Mouse (Mus musculus) heart, adult 2 months (tissue): ENCODE results near the gene Gpn2. TPM values are rescaled to one million over a fixed set of nuclear protein-coding genes. Genes with fewer than 3 reads are reported as not detected.

ENCODE experiments used
- DNase-seq, 2 experiments: peaks; one replicate each; pipeline ENCODE4 v3.0.0; 2021
- H3K27ac ChIP-seq: fragments of 200-600 bp; 2 replicates; pipeline ENCODE4 v1.8.1; 2022
- H3K27me3 ChIP-seq: fragments of 200-500 bp; 2 replicates; pipeline ENCODE4 v1.6.1; 2012; ENCODE audit warnings: mild to moderate bottlenecking, low read length, inconsistent platforms, mixed read lengths; ENCODE audit not compliant: control insufficient read depth, insufficient read depth
- H3K36me3 ChIP-seq: fragments of 200-500 bp; 2 replicates; pipeline ENCODE4 v1.6.1; 2012; ENCODE audit warnings: low read length, inconsistent platforms; ENCODE audit not compliant: control insufficient read depth, insufficient read depth
- H3K4me1 ChIP-seq: fragments of 200-500 bp; 2 replicates; pipeline ENCODE4 v1.6.1; 2011; ENCODE audit warnings: low read length; ENCODE audit not compliant: control insufficient read depth, insufficient read depth
- H3K4me3 ChIP-seq: fragments of 200-600 bp; 2 replicates; pipeline ENCODE4 v1.8.1; 2022
- H3K79me2 ChIP-seq: fragments of 200-500 bp; replicated peaks from 2 replicates; pipeline ENCODE4 v1.6.1; 2012; ENCODE audit warnings: mild to moderate bottlenecking, inconsistent platforms, low read length, moderate library complexity, mixed read lengths; ENCODE audit not compliant: control insufficient read depth, insufficient read depth
- H3K9ac ChIP-seq: fragments of 200-500 bp; 2 replicates; pipeline ENCODE4 v1.6.1; 2012; ENCODE audit warnings: low read depth, mild to moderate bottlenecking, control low read depth, inconsistent platforms, low read length, mixed read lengths
- CTCF ChIP-seq: fragments of 200-600 bp; IDR thresholded peaks from 2 replicates; pipeline ENCODE4 v1.8.1; 2022; ENCODE audit warnings: antibody characterized with exemption, mild to moderate bottlenecking, moderate library complexity
- EP300 ChIP-seq: fragments of 200-500 bp; IDR thresholded peaks from 2 replicates; pipeline ENCODE4 v1.6.1; 2011; ENCODE audit warnings: low read depth, low read length, control low read depth; ENCODE audit not compliant: insufficient read depth
- POLR2A ChIP-seq: fragments of 200-500 bp; IDR thresholded peaks from 2 replicates; pipeline ENCODE4 v1.6.1; 2011; ENCODE audit warnings: mild to moderate bottlenecking, low read depth, low read length, control low read depth; ENCODE audit not compliant: insufficient read depth
- WGBS: fragments of 180-500 bp; shearing (Covaris S2); methylation state at CpG from one replicate; pipeline ENCODE4 v1.1.7; 2018; 5-methylcytosine and 5-hydroxymethylcytosine counted together
- intact Hi-C: fragments of 180-260 bp; cut with DNase I; formaldehyde crosslinking; loops from one replicate; pipeline ENCODE4 v1.15.1; 2025
- polyA plus RNA-seq: library from polyadenylated mRNA; depleted of rRNA; stranded (reverse); fragments of >200 nt; gene quantifications from 2 replicates; pipeline ENCODE4 v1.2.3, GENCODE M21; 2012
- total RNA-seq, 2 experiments: library from RNA; stranded (reverse); gene quantifications; 2 replicates each; pipeline ENCODE4 v1.2.3; 2021

Gpn2 gene
- total and polyA plus RNA-seq, 3 experiments, result 6.8 to 12.1 (median 7.3) TPM

DNA sequence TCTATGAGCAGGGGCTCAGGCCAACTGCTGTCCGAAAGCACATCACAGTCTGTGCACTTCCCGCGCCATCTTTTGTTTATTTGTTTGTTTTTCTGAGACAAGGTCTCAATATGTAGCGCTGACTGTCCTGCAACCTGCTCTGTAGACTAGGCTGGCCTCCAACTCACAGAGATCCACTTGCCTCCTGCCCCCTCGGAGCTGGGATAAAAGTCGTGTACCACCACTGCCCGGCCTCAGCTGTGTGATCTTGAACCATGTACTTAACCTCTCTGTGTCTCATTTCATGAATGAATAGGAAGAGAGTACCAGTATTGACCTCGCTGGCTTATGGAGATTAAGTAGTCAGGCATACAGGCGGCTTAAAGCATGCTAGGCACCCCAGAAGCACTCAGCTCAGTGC lies 42.5 kb downstream of the Gpn2 start:
- Histone ChIP-seq H3K4me1 (peaks cover 28% of the 10 kb centered on the region), H3K79me2 (peaks cover 7% of the 10 kb centered on the region), H3K4me3 (no peak overlapping the region), H3K36me3 (peaks cover 8% of the 10 kb centered on the region), H3K27ac (peak overlapping the region; percentile 96), H3K27me3 (no peaks in the 10 kb centered on the region), H3K9ac (no peak overlapping the region)
- TF ChIP-seq CTCF, result no peak
- no peak for TF ChIP-seq EP300
- TF ChIP-seq POLR2A, result no peak
- intact Hi-C loops, result no loop called here
- no peak for DNase-seq
- 86% methylated on average over 9 of the region's 9 CpGs for WGBS

DNA sequence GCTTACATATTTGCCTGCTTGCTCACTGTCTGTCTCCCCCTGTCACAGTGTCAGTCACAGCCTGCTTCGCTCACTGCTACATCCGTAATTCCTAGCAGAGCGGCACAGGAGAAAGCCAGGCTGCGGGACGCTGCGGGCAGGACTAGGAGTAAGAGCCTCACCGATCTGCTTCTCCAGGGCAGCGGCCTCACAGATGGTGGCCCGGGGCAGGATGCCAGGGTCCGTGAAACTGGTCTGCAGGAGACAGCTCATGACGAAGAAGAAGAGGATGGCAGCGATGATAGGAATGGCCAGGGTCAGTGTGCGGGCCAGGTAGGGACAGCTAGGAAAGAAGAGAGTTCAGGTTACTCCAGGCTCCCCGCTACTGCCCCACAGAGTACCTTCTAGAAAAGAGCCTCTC lies 42.9 kb downstream of the Gpn2 start:
- H3K36me3 ChIP-seq, result peaks cover 8% of the 10 kb centered on the region
- DNase-seq, result no peak
- H3K79me2 ChIP-seq, result peaks cover 7% of the 10 kb centered on the region
- no peak overlapping the region for H3K4me3 ChIP-seq
- no peak for TF ChIP-seq POLR2A
- no peak for TF ChIP-seq CTCF
- no peak for TF ChIP-seq EP300
- no peak overlapping the region for H3K9ac ChIP-seq
- 88% methylated on average over 14 of the region's 14 CpGs for WGBS
- peaks cover 27% of the 10 kb centered on the region for H3K4me1 ChIP-seq
- peak overlapping the region; percentile 96 for H3K27ac ChIP-seq
- intact Hi-C loops, result no loop called here
- no peaks in the 10 kb centered on the region for H3K27me3 ChIP-seq

DNA sequence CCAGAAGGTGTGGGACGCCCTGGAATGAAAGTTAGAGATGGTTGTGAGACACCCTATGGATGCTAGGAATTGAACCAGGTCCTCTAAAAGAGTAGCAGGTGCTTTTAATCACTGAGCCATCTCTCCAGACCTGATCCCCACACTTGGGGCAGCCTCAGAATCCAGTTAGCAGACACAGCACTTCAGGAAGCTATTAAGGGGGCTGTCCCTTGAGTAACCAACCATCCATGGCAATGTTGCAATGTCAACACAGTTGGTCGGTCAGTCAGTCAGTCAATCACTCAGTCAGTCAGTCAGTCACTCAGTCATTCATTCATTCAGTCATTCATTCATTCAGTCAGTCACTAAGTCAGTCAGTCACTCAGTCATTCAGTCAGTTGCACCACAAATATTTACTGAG lies 44.4 kb downstream of the Gpn2 start:
- H3K36me3 ChIP-seq, result peaks cover 8% of the 10 kb centered on the region
- peaks cover 7% of the 10 kb centered on the region for H3K79me2 ChIP-seq
- H3K27ac ChIP-seq, result no peak overlapping the region
- DNase-seq, result no peak
- 70% methylated on average over 2 of the region's 2 CpGs for WGBS
- H3K4me1 ChIP-seq, result peaks cover 28% of the 10 kb centered on the region
- TF ChIP-seq CTCF, result no peak
- no peak for TF ChIP-seq POLR2A
- TF ChIP-seq EP300, result no peak
- H3K9ac ChIP-seq, result no peak overlapping the region
- no peaks in the 10 kb centered on the region for H3K27me3 ChIP-seq
- intact Hi-C loops, result no loop called here
- no peak overlapping the region for H3K4me3 ChIP-seq

DNA sequence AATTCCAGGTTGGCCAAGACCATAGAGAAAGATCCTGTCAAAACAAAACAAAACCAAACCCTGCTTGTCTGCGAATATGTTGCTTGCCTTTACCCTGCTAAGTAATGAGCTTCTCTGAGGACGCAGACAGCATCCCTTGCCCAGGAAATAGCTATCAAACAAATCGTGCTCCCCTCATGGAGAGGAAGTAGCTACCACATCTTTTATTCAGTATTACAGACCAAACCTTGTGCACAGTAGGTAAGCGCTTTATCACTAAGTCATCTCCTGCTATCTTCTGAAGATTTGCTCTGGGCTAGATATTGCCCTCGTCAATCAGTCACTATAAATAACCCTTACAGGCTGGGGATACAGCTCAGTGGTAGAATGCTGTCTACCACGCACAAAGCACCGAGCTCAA lies 45.0 kb downstream of the Gpn2 start:
- peaks cover 28% of the 10 kb centered on the region for H3K4me1 ChIP-seq
- intact Hi-C loops, result no loop called here
- 64% methylated on average over 7 of the region's 7 CpGs for WGBS

DNA sequence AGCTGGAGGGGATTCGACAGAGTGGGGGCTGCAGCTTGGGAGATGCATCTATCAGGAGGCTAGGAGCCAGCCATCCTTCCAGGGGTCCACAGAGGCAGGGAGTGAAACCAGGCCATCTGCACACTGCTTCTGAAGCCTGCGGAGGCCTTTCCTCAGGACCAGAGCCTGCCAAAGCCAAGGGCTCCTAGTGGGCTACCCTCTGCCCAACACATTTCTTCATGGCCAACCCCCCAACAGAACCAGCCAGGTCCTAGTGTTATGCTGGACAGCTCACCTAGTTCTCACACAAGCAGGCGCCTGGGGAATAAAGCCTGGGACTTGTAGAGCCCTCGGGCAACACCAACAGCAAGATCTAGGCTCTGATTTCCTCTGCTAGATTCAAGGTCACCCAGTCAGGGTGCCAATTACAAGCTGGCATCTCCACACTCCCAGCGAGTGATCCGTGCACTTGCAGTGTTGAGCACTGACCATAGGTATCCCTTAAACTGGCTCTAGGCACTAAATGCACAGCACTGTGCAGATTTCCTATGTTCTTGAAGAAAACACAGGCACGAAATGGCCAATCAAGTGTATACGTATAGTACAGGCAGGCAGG lies 46.3 kb downstream of the Gpn2 start:
- Histone ChIP-seq H3K79me2 (peaks cover 6% of the 10 kb centered on the region), H3K4me3 (peak overlapping the region; percentile 64; the same call in 1 of the 2 replicates), H3K36me3 (peaks cover 4% of the 10 kb centered on the region), H3K27ac (peak overlapping the region; percentile 82), H3K4me1 (peaks cover 21% of the 10 kb centered on the region), H3K9ac (peak overlapping the region; percentile 45), H3K27me3 (no peaks in the 10 kb centered on the region)
- TF ChIP-seq POLR2A (no peak), EP300 (no peak), CTCF (no peak)
- intact Hi-C loops, result loop anchor here (5.0 kb wide), 1 partner anchor 33 kb away; no protein-coding TSS in a partner anchor
- 72% methylated on average over 8 of the region's 8 CpGs for WGBS
- no peak for DNase-seq

More for the DNA sequence above, 45.0 kb downstream of the Gpn2 start:
- peaks cover 6% of the 10 kb centered on the region for H3K36me3 ChIP-seq
- H3K27me3 ChIP-seq, result no peaks in the 10 kb centered on the region
- H3K27ac ChIP-seq, result peak overlapping the region; percentile 47
- no peak overlapping the region for H3K9ac ChIP-seq
- H3K79me2 ChIP-seq, result peaks cover 6% of the 10 kb centered on the region
- no peak overlapping the region for H3K4me3 ChIP-seq
- TF ChIP-seq EP300, result no peak
- no peak for TF ChIP-seq CTCF
- no peak for TF ChIP-seq POLR2A
- DNase-seq, result no peak

DNA sequence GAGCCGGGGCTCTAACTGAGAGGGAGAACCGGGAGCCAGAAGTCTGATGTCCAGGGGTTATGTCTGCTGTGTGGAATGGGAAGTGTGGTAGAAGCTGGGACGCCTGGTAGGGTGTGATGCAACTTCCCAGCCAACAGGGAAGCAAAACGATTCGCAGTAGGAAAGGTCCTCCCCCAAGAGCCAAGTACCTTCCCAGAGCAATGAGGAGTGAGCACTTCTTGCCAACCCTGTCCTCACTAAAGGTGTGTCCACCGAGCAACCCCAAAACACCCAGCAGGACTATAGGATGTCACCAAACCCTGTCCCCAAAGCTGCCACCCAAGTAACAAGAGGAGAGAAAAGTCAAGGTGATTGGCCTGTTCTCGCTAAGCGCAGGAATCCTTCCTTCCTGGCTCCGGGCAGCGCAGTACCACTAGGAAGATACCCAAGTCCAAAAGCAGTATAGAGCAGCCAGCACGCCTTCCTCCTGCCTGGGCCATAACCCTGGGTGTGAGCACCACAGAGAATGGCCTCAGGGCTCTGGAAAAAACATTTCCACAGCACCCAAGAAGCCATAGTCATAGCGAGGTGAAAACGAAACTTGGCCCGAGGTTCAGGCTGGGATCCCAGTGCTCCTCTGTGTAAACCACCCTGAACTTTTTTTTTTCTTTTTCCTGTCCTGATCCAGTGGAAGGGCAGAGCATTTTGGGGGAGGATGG lies 47.1 kb downstream of the Gpn2 start:
- peaks cover 6% of the 10 kb centered on the region for H3K79me2 ChIP-seq
- intact Hi-C loops, result loop anchor here (5.0 kb wide), 1 partner anchor 34 kb away; no protein-coding TSS in a partner anchor
- peak; percentile 76 for TF ChIP-seq POLR2A
- TF ChIP-seq EP300, result 0 out of 2 replicates have a peak, but pooled peaks have one; percentile 11
- no peak for TF ChIP-seq CTCF

More for the DNA sequence above, 47.1 kb downstream of the Gpn2 start:
- no peaks in the 10 kb centered on the region for H3K27me3 ChIP-seq
- H3K4me3 ChIP-seq, result peak overlapping the region; percentile 64
- WGBS, result 38% methylated on average over 14 of the region's 14 CpGs
- peaks cover 4% of the 10 kb centered on the region for H3K36me3 ChIP-seq
- peak overlapping the region; percentile 82 for H3K27ac ChIP-seq
- peak; percentile 55 for DNase-seq
- peak overlapping the region; percentile 45 for H3K9ac ChIP-seq
- H3K4me1 ChIP-seq, result peaks cover 18% of the 10 kb centered on the region
